Mouse (Mus musculus): ENCODE data around the gene Krt79. TPM values are rescaled to one million over a fixed set of nuclear protein-coding genes. Genes with fewer than 3 reads are reported as not detected.

Krt79 gene
- polyA plus RNA-seq, 1 experiment from 2014 or later = not detected

GRCm38 (mm10) chr15:101952733-101953474 lies 12.8 kb upstream of the Krt79 start:
- DNase-seq (ENCODE audit: low spot score) (no peak), ATAC-seq (ENCODE audit: insufficient number of reproducible peaks, low FRiP score, low TSS enrichment, low read depth) (no peak)
- Histone ChIP-seq H3K9ac (ENCODE audit: low read length) (no peak overlapping the region), H3K27me3 (ENCODE audit: control insufficient read depth, insufficient read depth, low read length) (no peaks in the 10 kb centered on the region), H3K4me1 (ENCODE audit: control insufficient read depth, insufficient read depth, low read length) (no peaks in the 10 kb centered on the region), H3K4me3 (ENCODE audit: low read depth, low read length) (no peak overlapping the region), H3K4me2 (ENCODE audit: low read depth, severe bottlenecking) (no peak overlapping the region), H3K27ac (replicated peaks; ENCODE audit: low read depth, low read length) (no peak overlapping the region), H3K36me3 (ENCODE audit: control insufficient read depth, insufficient read depth, low read length) (no peaks in the 10 kb centered on the region), H3K9me3 (ENCODE audit: control insufficient read depth, low read length) (no peaks in the 10 kb centered on the region)
- WGBS = 82% methylated on average over 7 of the region's 7 CpGs

- DNase-seq (ENCODE audit: low spot score) (no peak), ATAC-seq (ENCODE audit: insufficient number of reproducible peaks, low FRiP score, low TSS enrichment, low read depth) (no peak)
- Histone ChIP-seq H3K9me3 (ENCODE audit: control insufficient read depth, low read length) (no peaks in the 10 kb centered on the region), H3K27me3 (ENCODE audit: control insufficient read depth, insufficient read depth, low read length) (no peaks in the 10 kb centered on the region), H3K4me3 (ENCODE audit: low read depth, low read length) (no peak overlapping the region), H3K4me1 (ENCODE audit: control insufficient read depth, insufficient read depth, low read length) (no peaks in the 10 kb centered on the region), H3K36me3 (ENCODE audit: control insufficient read depth, insufficient read depth, low read length) (no peaks in the 10 kb centered on the region), H3K4me2 (ENCODE audit: low read depth, severe bottlenecking) (no peak overlapping the region), H3K9ac (ENCODE audit: low read length) (no peak overlapping the region), H3K27ac (replicated peaks; ENCODE audit: low read depth, low read length) (no peak overlapping the region)
- WGBS = 85% methylated on average over 1 of the region's 1 CpGs
These were observed 5.3 kb upstream of the Krt79 start for GRCm38 (mm10) chr15:101945430-101945829.

GRCm38 (mm10) chr15:101941948-101942347 lies 1.8 kb upstream of the Krt79 start:
- DNase-seq (ENCODE audit: low spot score) (no peak), ATAC-seq (ENCODE audit: insufficient number of reproducible peaks, low FRiP score, low TSS enrichment, low read depth) (no peak)
- H3K4me3 ChIP-seq (ENCODE audit: low read depth, low read length) = no peak overlapping the region
- H3K4me2 ChIP-seq (ENCODE audit: low read depth, severe bottlenecking) = no peak overlapping the region
- no peak overlapping the region for H3K27ac ChIP-seq (replicated peaks; ENCODE audit: low read depth, low read length)
- H3K9ac ChIP-seq (ENCODE audit: low read length) = no peak overlapping the region
- no peaks in the 10 kb centered on the region for H3K4me1 ChIP-seq (ENCODE audit: control insufficient read depth, insufficient read depth, low read length)
- H3K27me3 ChIP-seq (ENCODE audit: control insufficient read depth, insufficient read depth, low read length) = no peaks in the 10 kb centered on the region
- H3K36me3 ChIP-seq (ENCODE audit: control insufficient read depth, insufficient read depth, low read length) = no peaks in the 10 kb centered on the region
- H3K9me3 ChIP-seq (ENCODE audit: control insufficient read depth, low read length) = no peaks in the 10 kb centered on the region
- 62% methylated on average over 8 of the region's 8 CpGs for WGBS

GRCm38 (mm10) chr15:101938600-101939308 lies 1.4 kb downstream of the Krt79 start:
- Histone ChIP-seq H3K36me3 (ENCODE audit: control insufficient read depth, insufficient read depth, low read length) (no peaks in the 10 kb centered on the region), H3K9me3 (ENCODE audit: control insufficient read depth, low read length) (no peaks in the 10 kb centered on the region), H3K9ac (ENCODE audit: low read length) (no peak overlapping the region), H3K4me3 (ENCODE audit: low read depth, low read length) (no peak overlapping the region), H3K27ac (replicated peaks; ENCODE audit: low read depth, low read length) (no peak overlapping the region), H3K4me2 (ENCODE audit: low read depth, severe bottlenecking) (no peak overlapping the region), H3K27me3 (ENCODE audit: control insufficient read depth, insufficient read depth, low read length) (no peaks in the 10 kb centered on the region), H3K4me1 (ENCODE audit: control insufficient read depth, insufficient read depth, low read length) (no peaks in the 10 kb centered on the region)
- WGBS = 86% methylated on average over 9 of the region's 9 CpGs
- DNase-seq (ENCODE audit: low spot score) (no peak), ATAC-seq (ENCODE audit: insufficient number of reproducible peaks, low FRiP score, low TSS enrichment, low read depth) (no peak)

DNA sequence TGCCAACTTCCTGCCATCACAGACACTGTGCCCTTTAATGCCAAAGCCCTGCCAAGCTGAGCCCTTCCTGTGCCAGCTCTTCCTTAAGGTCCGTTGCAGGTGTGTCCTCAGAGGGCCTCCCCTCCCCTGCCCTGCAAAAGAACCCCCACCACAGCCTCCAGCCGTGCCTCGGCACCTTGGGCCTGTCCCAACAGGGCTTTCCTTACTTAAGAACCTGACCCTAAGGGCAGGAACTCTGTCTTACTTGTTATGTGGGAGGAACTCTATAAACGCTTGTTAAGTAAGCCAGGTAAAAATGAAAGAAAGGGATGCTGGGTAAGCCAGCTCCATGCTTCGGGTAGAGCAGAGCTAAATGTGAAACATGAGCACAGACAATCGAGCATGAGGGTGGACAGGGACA lies 7.1 kb downstream of the Krt79 start:
- ATAC-seq (ENCODE audit: insufficient number of reproducible peaks, low FRiP score, low TSS enrichment, low read depth) (no peak), DNase-seq (ENCODE audit: low spot score) (no peak)
- 0 out of 2 replicates have a peak, but pooled peaks cover 7% of the 10 kb centered on the region for H3K27me3 ChIP-seq (ENCODE audit: control insufficient read depth, insufficient read depth, low read length)
- no peak overlapping the region for H3K4me2 ChIP-seq (ENCODE audit: low read depth, severe bottlenecking)
- WGBS = 73% methylated on average over 6 of the region's 6 CpGs
- H3K27ac ChIP-seq (replicated peaks; ENCODE audit: low read depth, low read length) = no peak overlapping the region
- no peak overlapping the region for H3K9ac ChIP-seq (ENCODE audit: low read length)
- H3K4me3 ChIP-seq (ENCODE audit: low read depth, low read length) = no peak overlapping the region
- H3K9me3 ChIP-seq (ENCODE audit: control insufficient read depth, low read length) = no peaks in the 10 kb centered on the region
- H3K36me3 ChIP-seq (ENCODE audit: control insufficient read depth, insufficient read depth, low read length) = no peaks in the 10 kb centered on the region
- peaks cover 4% of the 10 kb centered on the region; the same call in 1 of the 2 replicates for H3K4me1 ChIP-seq (ENCODE audit: control insufficient read depth, insufficient read depth, low read length)

DNA sequence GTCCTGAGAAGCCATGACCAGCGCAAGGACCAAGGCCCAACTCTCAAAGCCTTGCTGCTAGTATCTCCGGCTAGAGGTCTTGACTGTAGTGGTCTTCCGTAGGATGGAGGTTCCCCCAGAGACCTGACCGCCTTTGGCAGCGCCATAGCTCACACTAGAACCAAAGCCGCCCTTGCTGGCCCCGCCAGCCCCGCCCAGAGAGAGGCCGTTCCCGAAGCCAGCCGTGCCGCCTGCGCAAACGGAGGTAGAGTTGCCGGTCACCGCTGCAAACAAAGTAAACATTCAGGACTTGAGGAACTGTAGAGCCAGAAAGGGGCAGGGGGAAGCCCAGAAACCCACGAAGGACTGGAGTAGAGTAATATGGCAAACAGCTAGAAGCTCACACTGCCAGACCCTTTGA lies 10.5 kb downstream of the Krt79 start:
- no peaks in the 10 kb centered on the region for H3K36me3 ChIP-seq (ENCODE audit: control insufficient read depth, insufficient read depth, low read length)
- H3K27me3 ChIP-seq (ENCODE audit: control insufficient read depth, insufficient read depth, low read length) = 0 out of 2 replicates have a peak, but pooled peaks cover 7% of the 10 kb centered on the region
- H3K9ac ChIP-seq (ENCODE audit: low read length) = peak overlapping the region; percentile 27; the same call in 1 of the 2 replicates
- H3K4me1 ChIP-seq (ENCODE audit: control insufficient read depth, insufficient read depth, low read length) = peaks cover 4% of the 10 kb centered on the region; the same call in 1 of the 2 replicates
- DNase-seq (ENCODE audit: low spot score) (peak; percentile 64), ATAC-seq (ENCODE audit: insufficient number of reproducible peaks, low FRiP score, low TSS enrichment, low read depth) (no peak)
- WGBS = 3% methylated on average over 17 of the region's 17 CpGs
- no peaks in the 10 kb centered on the region for H3K9me3 ChIP-seq (ENCODE audit: control insufficient read depth, low read length)
- no peak overlapping the region for H3K27ac ChIP-seq (replicated peaks; ENCODE audit: low read depth, low read length)
- H3K4me3 ChIP-seq (ENCODE audit: low read depth, low read length) = peak overlapping the region; percentile 9; the same call in 1 of the 2 replicates
- H3K4me2 ChIP-seq (ENCODE audit: low read depth, severe bottlenecking) = peak overlapping the region; percentile 46

GRCm38 (mm10) chr15:101929087-101929486 lies 11.0 kb downstream of the Krt79 start:
- H3K27ac ChIP-seq (replicated peaks; ENCODE audit: low read depth, low read length) = no peak overlapping the region
- no peaks in the 10 kb centered on the region for H3K9me3 ChIP-seq (ENCODE audit: control insufficient read depth, low read length)
- H3K4me1 ChIP-seq (ENCODE audit: control insufficient read depth, insufficient read depth, low read length) = peaks cover 4% of the 10 kb centered on the region; the same call in 1 of the 2 replicates
- no peaks in the 10 kb centered on the region for H3K36me3 ChIP-seq (ENCODE audit: control insufficient read depth, insufficient read depth, low read length)
- DNase-seq (ENCODE audit: low spot score) = peak; percentile 40
- no peak overlapping the region; the same call in 1 of the 2 replicates for H3K4me2 ChIP-seq (ENCODE audit: low read depth, severe bottlenecking)
- ATAC-seq (ENCODE audit: insufficient number of reproducible peaks, low FRiP score, low TSS enrichment, low read depth) = no peak
- no peak overlapping the region for H3K9ac ChIP-seq (ENCODE audit: low read length)
- WGBS = 7% methylated on average over 9 of the region's 9 CpGs
- H3K27me3 ChIP-seq (ENCODE audit: control insufficient read depth, insufficient read depth, low read length) = 0 out of 2 replicates have a peak, but pooled peaks cover 7% of the 10 kb centered on the region
- no peak overlapping the region for H3K4me3 ChIP-seq (ENCODE audit: low read depth, low read length)

DNA sequence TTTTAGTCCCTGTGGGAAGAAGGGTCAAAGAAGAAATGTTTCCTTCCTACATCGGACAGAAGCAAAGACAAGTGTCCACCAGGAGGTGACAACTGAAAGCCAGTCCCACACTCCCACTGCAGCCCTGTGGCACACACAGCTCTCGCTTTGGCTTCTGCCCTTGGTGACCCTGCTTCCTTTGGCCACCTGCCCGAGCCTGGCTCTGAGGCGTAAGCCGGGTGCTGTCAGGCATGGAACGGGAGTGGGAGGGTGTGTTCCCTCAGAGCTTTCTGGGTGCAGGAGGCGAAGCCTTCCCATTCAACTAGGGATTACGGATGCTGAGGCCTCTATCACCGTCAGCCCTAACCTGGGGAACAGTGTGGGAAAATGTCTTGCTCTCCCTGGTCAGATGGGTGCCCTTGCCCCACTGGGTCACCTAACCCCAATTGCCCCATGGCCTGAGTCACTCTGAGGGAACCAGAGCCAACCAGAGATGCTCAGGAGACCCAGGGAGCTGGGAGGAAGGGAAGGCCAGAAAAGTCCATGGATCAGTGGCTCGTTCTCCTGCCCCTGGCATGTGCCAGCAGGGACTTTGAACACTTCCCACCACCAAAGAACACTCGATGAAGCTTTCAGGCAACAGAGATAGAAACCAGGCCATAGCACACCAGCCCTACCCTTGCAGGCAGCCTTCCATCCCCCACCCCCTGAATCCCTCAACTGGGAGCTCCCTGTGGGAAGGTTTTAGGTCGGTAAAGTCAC lies 12.6 kb downstream of the Krt79 start:
- H3K4me3 ChIP-seq (ENCODE audit: low read depth, low read length) = no peak overlapping the region
- no peak overlapping the region for H3K27ac ChIP-seq (replicated peaks; ENCODE audit: low read depth, low read length)
- 0 out of 2 replicates have a peak, but pooled peaks cover 7% of the 10 kb centered on the region for H3K27me3 ChIP-seq (ENCODE audit: control insufficient read depth, insufficient read depth, low read length)
- H3K9ac ChIP-seq (ENCODE audit: low read length) = no peak overlapping the region
- H3K9me3 ChIP-seq (ENCODE audit: control insufficient read depth, low read length) = no peaks in the 10 kb centered on the region
- no peak overlapping the region for H3K4me2 ChIP-seq (ENCODE audit: low read depth, severe bottlenecking)
- H3K4me1 ChIP-seq (ENCODE audit: control insufficient read depth, insufficient read depth, low read length) = peaks cover 4% of the 10 kb centered on the region; the same call in 1 of the 2 replicates
- DNase-seq (ENCODE audit: low spot score) (no peak), ATAC-seq (ENCODE audit: insufficient number of reproducible peaks, low FRiP score, low TSS enrichment, low read depth) (no peak)
- no peaks in the 10 kb centered on the region for H3K36me3 ChIP-seq (ENCODE audit: control insufficient read depth, insufficient read depth, low read length)
- WGBS = 73% methylated on average over 12 of the region's 12 CpGs

Data from limb, embryonic 11.5 days (tissue).